Mouse (Mus musculus) c-Kit-positive CD71-positive TER-119-positive erythroid progenitor cells, embryonic 14.5 days (primary cell): ENCODE measurements around the gene Magohb.
A peak's percentile ranks its signal among the peaks of the same experiment; 100 is the strongest.
"Not testable (repeated sequence)": the region's sequence is repeated elsewhere in the genome, so short reads cannot be mapped to it uniquely, and the experiment has no call there.

Source experiments
- DNase-seq: peaks from one replicate; pipeline ENCODE4 v3.0.0-alpha.2; 2013; ENCODE audit warnings: low spot score

Gene Magohb

DNA sequence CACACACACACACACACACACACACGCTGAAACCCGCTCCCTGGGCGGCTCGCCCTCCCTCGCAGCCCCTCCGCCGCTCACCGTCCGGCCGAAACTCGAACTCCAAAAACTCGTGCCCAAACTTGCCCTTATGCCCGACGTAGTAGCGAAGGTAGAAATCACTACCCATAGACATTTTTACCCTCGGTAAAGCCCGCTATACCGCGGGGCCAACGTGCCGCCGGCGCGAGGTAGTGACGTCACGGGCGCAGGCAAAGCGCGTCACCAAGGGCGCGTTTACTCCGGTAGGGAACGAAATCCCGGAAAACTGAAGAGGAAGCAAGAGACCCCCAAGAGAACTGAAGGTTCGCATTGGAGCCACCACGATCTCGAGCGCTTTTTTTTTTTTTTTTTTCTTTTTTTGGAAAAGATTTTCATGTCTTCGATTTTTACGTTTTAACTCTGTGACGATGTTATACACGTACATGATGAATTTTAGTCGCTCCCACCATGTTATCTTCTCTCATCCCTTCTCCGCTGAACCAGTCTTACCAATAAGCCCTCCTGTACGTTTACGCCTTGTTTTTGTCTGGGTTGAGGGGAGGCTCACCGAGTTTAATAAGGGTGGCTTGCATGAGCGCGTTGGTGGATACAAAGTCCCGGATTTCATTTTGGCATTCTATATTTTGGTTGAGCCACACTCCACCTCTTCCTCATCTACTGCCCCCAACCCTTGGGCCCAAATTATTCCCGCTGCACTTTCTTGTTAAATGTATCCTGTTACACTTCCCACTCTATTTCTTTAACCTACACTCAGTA is at the start of gene Magohb:
Gene Magohb (minus strand): TSS at position 254 of the 798 bp plus-strand sequence.
- DNase-seq, result peak; percentile 77

DNA sequence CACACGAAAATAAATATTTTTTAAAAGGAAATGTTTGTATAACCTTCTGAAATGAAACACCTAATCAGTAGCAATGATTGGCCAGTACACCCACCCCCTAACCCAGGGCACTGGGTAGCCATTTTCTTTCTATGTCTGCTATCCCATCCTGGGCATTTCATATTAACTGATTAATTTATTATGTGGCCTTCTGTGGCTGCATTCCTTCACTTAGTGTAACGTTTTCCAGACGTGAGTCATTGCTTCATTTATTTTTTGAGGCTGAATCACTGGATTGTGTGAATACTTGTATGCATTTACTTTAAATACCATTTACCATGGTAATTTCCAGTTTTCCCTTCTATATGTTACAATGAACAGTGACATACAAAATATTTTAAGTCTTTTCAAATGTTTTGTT is 47.0 kb upstream of the Magohb start:
- no peak for DNase-seq

DNA sequence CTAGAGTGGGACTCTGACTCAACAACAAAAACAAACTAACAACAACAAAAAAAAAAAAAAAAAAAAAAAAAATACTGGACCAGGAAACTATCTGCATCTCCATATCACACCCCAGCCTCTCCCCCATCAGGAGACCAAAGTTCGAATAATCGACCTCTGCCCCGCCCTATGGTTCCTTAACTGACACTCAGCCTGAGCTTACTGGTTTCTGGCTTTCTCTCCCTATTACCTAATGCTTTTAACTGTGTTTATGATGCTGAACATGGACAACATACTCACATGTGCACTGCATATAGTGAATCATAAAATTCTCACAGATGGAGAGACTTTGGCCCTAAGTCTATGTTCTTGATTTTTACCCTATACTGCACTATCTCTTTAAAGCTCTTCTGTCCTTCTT is 46.3 kb upstream of the Magohb start:
- DNase-seq, result no peak

DNA sequence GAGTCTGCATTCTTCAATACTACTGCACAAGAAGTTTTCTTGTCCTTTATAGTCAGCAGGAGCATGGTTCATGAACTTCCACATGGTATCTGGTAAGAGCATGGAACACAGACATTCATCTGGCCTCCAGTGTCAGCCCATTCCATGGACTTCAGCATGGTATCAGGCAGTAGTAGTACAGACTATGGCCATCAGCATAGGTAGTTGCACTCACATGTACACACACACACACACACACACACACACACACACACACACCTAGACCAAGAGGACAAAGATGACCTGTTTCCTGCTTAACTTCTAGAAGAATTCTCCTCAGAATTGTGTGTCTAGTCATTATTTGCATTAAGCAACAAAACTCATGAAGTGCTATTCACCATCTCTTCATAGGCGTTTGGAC is 45.7 kb upstream of the Magohb start:
- DNase-seq, result no peak

DNA sequence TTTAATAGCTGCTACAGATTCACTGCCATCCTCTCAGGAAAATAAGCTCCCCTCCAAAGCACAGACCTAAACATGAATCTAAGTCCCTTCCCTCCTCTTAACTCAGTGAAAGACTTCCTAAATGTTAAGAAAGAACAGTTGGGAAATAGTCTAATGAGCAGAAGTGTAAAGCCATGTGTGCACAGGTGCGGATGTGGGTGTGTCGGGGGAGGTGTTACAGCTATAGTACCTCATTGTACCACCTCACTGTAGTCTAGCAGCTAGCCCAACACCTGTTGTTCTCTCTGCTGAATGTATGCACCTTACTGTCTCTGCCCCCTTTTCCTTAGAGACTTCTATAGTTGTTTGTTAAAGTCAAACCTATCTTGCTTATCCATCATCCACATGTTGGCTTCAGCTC is 34.0 kb upstream of the Magohb start:
- DNase-seq, result no peak

DNA sequence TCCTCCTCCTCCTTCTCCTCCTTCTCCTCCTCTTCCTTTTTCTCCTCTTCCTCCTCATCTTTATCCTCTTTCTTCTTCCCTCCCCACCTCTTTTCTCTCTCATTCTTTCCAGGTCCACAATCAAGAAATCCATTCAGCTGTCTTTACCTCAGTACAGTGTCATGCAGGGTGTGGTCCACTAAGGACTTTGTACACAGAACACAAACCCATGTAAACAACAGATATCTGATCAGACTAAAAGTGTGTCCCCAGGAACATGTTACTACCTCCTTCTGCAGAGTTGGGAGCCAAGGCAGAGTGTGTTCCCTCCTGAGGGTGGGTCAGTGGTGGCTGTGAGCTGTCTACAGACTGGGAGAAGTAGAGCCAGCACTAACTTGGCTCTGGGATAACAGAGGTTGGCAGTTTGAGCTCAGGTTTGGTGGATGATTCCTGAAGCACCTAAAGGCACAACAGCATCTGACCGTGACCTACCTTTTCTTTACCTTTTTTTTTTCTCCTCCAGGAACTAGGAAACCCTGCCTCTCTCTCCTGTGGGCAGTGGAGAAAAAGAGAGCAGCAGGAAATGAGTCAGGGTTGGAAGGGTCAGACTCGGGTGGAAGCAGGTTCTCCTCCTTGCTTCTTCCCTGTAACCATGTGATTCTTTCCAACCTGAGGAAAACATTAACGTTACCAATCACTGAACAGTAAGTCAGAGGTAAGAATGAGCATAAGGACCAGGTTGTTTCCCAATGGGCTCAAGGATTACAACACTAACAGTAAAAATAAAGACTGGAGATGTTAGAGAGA is 29.0 kb upstream of the Magohb start:
- DNase-seq, result no peak

DNA sequence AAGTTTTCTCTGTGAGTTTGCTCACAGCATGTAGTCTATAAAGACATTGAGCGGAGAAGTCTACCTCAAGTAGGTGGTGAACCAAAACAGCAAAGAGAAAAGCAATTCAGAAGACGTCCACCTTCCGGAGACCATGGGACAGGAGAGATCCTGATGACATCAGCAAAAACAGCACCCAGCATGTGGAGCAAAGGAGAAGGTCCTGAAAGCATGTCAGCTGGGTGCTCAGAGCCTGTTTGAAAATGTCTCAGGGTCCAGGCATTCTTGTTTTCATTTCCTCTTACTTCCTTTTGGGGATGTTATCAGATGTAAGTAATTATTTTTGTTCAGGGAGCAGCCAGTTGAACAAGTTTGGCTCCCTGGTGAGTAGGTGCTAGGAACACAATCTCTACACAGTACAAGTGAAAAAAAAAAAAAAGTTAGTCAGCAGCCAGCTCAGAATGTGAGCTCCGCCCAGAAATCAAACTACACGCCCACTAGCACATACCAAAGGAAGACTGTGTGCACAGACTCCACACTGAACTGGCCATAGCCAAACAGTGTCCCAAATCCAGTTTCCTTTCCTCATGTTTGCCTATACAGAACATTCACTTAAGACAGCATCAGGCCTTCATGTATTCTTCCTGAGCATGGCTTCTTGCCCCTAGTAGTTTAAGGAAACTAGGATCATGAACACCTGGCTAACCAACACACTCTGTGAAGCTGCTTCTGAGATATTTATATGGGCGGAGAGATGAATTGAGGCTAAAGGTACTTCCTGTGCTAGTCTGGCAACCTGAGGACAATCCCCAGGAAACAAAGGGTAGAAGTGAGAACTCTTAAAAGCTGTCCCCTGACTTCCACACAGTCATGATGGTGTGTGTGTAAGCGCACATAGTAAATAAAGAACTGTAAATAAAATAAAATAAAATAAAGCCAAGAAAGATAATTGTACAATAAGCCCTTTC is 23.4 kb upstream of the Magohb start:
- DNase-seq, result no peak

DNA sequence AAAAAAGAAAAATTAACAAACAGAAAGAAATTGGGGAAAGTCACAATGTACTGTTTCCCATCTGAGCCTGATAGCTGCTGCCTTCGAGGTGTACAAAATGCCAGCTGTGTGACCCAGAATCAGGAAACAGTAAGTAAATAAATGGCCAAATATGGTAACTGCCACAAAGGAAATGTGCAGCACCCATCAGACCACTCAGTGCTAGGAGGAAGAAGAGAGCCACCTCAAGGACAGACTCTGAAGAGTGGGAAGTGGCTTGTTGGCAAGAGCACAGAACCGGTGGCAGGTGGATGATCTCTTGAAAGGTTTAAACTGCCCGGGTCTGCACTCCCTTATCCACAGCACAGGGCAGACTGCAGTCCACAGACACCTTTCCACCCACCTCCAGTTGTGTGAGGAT is 15.0 kb upstream of the Magohb start:
- no peak for DNase-seq

DNA sequence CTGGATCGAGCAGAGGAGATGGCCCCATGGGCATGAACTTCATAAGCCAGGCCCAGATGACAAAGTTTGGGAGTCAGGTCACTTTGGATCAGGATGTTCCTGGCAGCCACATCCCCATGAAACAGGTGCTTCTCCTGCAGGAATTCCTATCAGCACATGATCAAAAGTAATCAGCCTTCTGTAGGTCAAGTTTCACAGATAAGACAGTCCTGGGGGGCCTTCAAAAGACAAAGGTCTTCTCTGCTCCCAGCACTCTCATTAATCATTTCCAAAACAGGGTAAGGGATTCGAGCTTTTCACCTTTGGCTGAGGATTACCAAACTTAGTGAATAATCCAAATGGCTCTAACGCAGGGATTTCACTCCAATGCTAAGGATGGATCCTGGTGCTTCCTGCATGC is 11.7 kb upstream of the Magohb start:
- DNase-seq, result no peak

DNA sequence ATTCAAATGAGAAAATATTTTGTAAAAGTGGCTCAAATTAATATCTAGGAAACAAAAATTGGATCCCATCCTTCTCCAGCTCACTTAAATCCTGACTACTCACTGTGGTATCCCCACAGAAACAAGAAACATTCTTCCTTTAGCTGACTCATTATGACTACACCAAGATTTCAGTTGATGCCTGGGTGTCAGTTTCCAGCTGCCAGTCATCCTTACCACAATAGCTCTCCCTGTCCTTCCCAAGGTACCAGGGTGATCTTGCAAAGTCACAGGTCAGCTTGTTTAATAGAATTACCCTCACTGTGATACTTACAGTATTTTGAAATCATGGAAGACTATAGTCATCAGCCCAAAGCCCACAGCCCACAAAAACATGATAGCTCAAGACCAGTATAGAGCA is 5.5 kb upstream of the Magohb start:
- DNase-seq, result no peak

DNA sequence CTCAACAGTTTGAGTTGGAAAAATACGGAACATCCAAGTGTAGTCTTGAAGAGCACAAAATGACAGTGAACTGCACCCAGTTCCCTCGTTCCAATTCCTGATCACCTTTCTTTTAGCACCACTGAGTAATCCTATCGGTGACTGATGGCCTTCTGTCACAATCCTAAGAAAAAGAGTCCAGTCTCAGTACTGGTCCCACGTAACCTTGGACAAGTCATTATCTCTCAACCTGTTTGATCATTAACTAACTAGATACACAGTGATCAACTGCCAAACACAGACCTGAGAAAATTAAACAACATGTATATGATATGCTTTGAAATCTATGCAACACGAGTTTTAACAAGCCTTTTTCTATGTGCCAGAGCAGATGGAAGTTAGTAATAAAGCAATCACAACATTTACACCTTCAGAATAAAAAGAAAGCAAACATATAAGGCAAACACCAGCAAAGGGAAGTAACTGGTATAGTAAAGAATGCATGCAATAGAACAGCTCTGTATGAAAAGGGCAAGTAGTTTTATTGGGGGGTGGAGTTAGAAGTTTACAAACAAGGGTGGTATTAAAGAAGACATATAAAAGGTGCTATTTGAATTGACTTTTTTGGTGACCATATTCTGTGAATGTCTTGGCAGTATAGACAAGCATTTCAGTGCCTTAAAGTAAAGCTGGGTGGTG is 1.5 kb upstream of the Magohb start:
- no peak for DNase-seq

DNA sequence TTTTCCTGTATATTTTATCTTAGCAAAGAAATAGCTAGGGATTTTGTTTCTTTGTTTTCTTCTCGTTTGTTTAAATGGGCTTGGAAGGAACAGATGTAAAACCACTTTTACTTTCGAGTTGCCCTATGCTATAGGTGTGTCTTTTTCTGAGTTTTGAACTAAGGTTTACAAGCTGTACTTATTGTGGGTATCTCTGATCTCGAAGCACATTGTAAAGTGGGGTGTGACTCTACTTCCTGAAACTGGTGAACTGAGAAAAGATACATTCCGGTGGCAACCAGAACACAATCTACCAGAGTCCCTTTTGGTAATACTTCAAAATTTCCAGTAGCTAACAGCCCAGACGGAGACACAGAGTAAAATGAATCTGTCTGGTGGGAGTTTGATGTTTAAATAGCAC is 872 bp upstream of the Magohb start:
- DNase-seq, result no peak

DNA sequence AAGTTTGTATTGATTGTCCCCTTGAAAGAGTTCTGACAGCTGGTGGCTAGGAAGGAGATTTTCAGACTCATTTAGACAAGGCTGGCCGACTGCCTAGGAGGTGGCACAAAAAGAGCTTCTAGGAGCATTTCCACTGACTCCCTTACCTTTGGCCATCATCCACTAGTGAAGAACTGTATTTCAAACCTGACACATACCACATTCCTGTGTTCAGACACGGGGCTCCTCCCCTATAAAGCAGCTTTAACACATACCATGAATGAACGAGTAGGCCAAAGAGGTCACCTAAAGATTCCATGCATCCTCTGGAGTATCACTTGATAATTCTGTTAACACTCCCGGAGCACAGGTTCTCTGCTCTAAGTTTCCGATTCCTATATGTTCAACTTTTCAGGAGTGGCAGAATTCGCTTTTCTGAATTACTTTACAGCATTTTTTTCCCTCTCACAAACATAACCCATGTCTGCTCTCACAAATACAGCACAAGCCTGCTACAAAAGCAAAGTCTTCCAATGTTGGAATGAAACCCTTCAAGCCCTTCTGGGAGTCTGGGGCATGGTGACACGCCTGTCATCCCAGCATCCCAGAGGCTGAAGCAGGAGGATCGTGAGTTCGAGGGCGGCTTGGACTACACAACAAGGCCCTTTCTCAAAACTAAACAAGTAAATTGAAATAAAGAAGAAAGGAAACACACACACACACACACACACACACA is 611 bp downstream of the Magohb start:
- peak; percentile 15 for DNase-seq

DNA sequence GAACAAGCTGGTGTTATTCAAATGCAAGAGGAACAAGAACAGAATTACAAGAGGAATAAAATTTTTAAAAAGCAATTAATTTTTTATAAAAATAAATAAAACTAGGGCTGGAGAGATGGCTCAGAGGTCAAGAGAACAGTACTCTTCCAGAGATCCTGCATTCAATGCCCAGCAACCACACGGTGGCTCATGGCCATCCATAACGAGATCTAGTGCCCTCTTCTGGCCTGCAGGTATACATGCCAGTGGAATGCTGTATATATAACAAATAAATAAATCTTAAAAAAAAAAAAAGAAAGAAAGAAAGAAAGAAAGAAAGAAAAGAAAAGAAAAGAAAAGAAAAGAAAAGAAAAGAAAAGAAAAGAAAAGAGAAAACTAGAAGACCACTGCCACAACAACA is 2.6 kb downstream of the Magohb start:
- peak; percentile 34 for DNase-seq

DNA sequence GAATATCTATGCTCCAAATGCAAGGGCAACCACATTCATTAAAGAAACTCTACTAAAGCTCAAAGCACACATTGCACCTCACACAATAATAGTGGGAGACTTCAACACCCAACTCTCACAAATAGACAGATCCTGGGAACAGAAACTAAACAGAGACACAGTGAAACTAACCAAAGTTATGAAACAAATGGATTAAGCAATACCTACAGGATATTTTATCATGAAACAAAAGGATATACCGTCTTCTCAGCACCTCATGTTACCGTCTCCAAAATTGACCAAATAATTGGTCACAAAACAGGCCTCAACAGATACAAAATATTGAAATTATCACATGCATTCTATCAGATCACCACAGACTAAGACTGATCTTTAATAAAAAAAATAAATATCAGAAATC is 14.9 kb downstream of the Magohb start:
- not testable (repeated sequence) for DNase-seq

DNA sequence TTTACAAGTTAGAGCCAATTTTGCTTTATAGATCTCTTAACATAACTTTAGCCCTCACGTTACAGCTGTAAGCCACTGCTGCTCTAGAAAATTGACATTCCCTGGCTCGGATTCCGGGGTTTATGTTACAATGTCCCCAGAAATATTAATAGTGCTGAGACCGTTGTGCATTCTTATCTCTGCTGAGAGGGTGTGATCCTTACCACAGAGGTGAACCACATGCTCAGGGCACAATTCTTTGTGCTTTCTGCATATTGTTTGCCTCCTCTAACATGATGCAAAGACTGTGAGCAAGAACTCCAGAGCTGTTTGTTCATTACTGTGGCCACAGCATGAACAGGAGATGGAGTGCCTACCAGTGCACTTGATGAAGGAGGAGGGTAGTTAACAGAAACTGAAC is 16.4 kb downstream of the Magohb start:
- no peak for DNase-seq

DNA sequence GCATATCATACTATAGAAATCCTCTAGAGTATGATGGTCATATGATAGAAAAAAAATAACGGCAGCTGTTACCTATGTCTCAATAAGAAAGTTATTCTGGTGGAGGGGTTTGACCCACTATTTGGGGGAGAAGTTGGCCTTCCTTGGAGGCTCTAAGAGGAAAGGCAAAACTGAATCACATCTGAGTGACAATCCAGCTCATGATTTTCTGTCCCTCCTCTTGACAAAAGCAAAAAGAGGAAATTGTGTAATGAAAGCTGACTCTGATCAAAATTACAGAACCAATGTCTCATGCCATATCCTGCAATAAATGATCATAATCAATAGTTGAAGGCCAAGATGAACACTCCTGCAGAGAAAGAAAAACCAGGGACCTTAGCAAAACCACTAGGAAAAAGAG is 20.7 kb downstream of the Magohb start:
- no peak for DNase-seq

DNA sequence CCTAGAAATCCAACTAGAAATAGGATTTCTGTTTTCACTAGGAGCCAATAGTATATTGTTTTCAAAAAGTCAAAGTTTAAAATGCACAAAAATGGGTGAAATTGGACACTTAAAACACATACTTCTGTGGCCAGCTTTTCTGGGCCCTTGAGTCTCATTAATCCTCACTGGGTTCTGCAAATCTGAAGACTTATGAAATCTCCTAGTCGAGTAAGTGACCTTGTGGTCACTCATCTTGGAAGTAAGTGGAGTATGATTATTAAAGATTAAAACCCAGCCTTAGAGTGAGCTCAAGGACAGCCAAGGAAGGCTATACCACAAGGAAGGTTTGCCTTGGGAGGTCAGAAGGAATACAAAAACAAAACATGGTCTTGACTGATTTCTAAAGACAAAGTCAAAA is 22.7 kb downstream of the Magohb start:
- no peak for DNase-seq

DNA sequence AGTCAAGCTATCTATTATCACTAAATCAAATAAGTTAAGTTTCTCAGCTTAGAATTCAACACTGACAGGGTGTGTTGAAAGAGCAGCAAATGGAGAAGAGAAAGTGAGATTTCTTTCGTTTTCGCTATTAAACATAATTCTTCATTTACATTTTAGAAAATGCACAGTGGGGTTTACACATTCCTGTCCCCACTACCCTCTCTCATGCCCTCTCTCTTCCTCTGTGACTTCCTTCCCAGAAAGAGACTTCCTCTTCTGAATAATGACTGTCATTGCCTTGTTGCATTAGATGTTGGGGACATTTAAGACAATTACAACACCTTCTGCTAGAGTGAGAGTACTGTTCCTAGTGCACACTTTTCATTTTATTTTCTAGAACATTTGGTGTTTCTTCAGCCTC is 23.4 kb downstream of the Magohb start:
- no peak for DNase-seq

DNA sequence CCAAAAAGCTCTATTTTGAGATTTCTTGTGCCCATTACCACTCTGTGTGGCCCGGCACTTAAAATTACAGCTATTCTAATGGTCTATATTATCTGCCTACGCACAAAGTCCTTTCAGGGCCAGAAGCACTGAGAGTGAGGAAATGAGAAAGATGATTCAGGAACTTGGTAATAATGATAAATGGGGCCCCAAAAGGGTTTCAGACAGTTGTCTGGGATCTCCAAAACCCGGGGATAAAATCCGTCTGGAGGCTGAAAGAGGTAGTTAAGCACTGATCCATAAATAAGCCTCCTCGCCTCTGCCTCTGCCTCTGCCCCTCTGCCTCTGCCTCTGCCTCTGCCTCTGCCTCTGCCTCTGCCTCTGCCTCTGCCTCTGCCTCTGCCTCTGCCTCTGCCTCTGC is 28.9 kb downstream of the Magohb start:
- no peak for DNase-seq

DNA sequence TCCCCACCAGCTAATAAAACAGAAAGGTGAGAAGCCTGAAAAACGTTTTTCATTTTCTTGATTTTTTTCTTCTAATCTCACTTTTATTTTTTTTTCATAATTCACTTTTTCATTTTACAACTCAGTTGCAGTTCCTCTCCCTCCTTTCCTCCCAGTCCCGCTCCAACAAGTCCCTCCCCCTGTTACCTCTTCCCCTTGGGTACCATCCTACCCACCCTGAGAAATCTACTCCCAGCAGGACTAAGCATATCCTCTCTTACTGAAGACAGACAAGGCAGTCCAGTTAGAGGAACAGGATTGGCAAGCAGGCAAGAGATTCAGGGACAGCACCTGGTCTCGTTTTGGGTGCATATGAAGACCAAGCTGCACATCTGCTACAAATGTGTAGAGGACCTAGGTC is 30.3 kb downstream of the Magohb start:
- DNase-seq, result no peak
